Mouse (Mus musculus) gastrocnemius, adult 8-10 months (tissue): ENCODE measurements around the gene Gm13289. TPM values are rescaled to one million over a fixed set of nuclear protein-coding genes. Genes with fewer than 3 reads are reported as not detected.
"Not testable (repeated sequence)": the region's sequence is repeated elsewhere in the genome, so short reads cannot be mapped to it uniquely, and the experiment has no call there.

Experiments used
- DNase-seq, 2 experiments: peaks; one replicate each; pipeline ENCODE4 v3.0.0; 2022; ENCODE audit warnings: low spot score in 2 of 2
- total RNA-seq, 4 experiments: library from RNA; stranded (reverse); gene quantifications; 2 replicates each; pipeline ENCODE4 v1.2.4; 2022

Gene Gm13289
- total RNA-seq, 4 experiments from 2014 or later, result not detected

- not testable (repeated sequence) for DNase-seq
Observed at GRCm38 (mm10) chr4:88782335-88782734, 5.6 kb downstream of the Gm13289 start.

GRCm38 (mm10) chr4:88785409-88785808 lies 8.7 kb downstream of the Gm13289 start, which contains the start of gene Gm13276:
Gm13276 (plus strand) TSS chr4:88785709.
- not testable (repeated sequence) for DNase-seq

GRCm38 (mm10) chr4:88788402-88788801 lies 11.7 kb downstream of the Gm13289 start, which contains the start of gene Gm13277:
Gm13277 (plus strand) TSS chr4:88788632.
- DNase-seq, result peak; percentile 17 to 48

GRCm38 (mm10) chr4:88791250-88791649 lies 14.5 kb downstream of the Gm13289 start, which contains the start of gene Gm13278:
Gm13278 (plus strand) TSS chr4:88791550.
- DNase-seq, result not testable (repeated sequence)

DNA sequence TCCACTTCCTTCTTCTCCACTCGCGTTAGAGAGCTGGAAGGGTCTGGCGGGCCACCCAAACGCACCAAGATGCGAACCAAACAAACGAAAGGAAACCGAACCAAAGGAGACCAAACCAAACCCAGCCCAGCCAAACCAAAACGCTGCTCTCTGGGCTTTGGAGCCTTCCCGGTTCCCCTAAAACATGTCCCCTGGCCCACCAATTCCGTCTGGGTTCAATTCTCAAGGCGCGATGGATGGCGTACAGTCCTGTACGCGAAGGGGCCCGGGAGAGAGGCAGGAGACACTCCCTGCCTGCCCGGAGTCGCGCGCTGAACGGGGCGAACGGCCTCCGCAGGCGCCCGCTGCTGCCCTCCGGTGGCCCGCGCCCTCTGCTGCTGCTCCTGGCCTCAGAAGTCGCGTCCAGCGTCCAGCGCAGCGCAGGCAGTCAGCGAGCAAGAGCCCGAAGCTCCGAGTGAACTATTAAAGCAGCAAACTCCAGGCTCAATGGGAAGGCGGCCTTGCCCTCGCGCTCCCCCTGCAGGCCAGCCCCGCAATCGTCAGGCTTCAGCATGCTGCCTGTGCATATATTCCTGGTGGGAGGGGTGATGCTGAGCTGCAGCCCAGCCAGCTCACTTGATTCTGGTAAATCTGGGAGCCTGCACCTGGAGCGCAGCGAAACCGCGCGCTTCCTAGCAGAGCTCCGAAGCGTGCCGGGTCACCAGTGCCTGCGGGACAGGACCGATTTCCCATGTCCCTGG lies 17.4 kb downstream of the Gm13289 start, which contains the start of gene Gm13275:
Gene Gm13275, plus strand, starts transcription at position 552 of the 740 bp plus-strand sequence.
- peak; percentile 63 for DNase-seq

- not testable (repeated sequence) for DNase-seq
Observed at GRCm38 (mm10) chr4:88797097-88797496, 20.4 kb downstream of the Gm13289 start, which contains the start of gene Gm13279. Gm13279 (plus strand) TSS chr4:88797397.

DNA sequence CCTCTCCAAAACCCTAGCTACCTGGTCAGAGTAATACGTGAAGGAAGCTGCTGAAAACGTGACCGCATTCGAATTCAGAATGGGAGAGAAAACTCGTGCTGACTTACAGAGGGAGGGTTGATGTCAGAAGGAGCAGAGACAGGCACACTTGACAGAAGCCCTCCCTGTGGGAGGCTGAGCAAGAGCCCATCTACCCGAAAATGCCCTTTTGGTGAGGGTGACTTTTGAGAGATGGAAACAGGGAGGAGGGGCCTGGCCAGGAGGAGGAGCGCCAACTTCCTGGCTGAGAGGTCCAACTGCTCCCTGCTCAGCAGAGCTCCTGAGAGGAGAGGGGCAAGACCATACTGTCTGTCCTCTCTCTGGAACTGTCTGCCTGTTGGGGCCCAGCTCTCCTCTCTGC lies 22.6 kb downstream of the Gm13289 start, which contains the start of gene Gm13285:
Gene Gm13285, plus strand, starts transcription at position 301 of the 400 bp plus-strand sequence.
- DNase-seq, result not testable (repeated sequence)

- DNase-seq, result not testable (repeated sequence)
Observed at GRCm38 (mm10) chr4:88802954-88803353, 26.2 kb downstream of the Gm13289 start, which contains the start of gene Gm13287. Gm13287 (plus strand) TSS chr4:88803254.

- not testable (repeated sequence) for DNase-seq
Observed at GRCm38 (mm10) chr4:88805231-88805630, 28.5 kb downstream of the Gm13289 start, which contains the start of gene Gm13288. Gm13288 (plus strand) TSS chr4:88805531.

DNA sequence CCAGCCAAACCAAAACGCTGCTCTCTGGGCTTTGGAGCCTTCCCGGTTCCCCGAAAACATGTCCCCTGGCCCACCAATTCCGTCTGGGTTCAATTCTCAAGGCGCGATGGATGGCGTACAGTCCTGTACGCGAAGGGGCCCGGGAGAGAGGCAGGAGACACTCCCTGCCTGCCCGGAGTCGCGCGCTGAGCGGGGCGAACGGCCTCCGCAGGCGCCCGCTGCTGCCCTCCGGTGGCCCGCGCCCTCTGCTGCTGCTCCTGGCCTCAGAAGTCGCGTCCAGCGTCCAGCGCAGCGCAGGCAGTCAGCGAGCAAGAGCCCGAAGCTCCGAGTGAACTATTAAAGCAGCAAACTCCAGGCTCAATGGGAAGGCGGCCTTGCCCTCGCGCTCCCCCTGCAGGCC lies 29.0 kb downstream of the Gm13289 start:
- DNase-seq, result peak in 1 of 2 experiments; percentile 10

DNA sequence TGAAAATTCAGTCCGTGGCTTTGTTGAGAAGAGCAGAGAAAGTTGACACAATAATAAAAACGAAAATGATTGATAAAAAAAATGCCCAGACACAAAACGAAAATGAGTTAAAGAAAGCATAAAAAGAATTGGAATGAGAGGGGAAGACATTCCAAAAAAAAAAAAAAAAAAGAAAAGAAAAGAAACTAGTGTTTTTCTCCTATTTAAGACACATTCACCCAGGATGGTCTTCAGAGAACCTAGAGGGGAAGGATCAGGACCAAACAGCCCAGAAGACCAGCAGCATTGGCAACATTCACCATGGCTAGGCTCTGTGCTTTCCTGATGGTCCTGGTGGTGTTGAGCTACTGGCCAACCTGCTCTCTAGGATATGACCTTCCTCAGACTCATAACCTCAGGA lies 39.2 kb downstream of the Gm13289 start, which contains the start of gene Ifna7:
Gene Ifna7, plus strand, starts transcription at position 301 of the 400 bp plus-strand sequence.
- DNase-seq, result no peak

- no peak for DNase-seq
Observed at GRCm38 (mm10) chr4:88819659-88820058, 42.9 kb downstream of the Gm13289 start, which contains the start of gene Ifna11. Ifna11 (plus strand) TSS chr4:88819959.

- DNase-seq, result no peak
Observed at GRCm38 (mm10) chr4:88822995-88823394, 46.3 kb downstream of the Gm13289 start.

Other genes starting within 250 kb of the Gm13289 start
- not detected for gene Ifna15, start 218.7 kb upstream of the Gm13289 start, total RNA-seq
- gene Ifna14, start 205.1 kb upstream of the Gm13289 start, total RNA-seq, result not detected
- gene Ifna9, start 184.5 kb upstream of the Gm13289 start, total RNA-seq, result not detected
- not detected for gene Ifna12, start 173.5 kb upstream of the Gm13289 start, total RNA-seq
- not detected for gene C87499, start 142.5 kb upstream of the Gm13289 start, total RNA-seq
- gene Ifna13, start 132.5 kb upstream of the Gm13289 start, total RNA-seq, result not detected
- gene Ifna16, start 100.0 kb upstream of the Gm13289 start, total RNA-seq, result not detected
- gene Ifna2, start 93.0 kb upstream of the Gm13289 start, total RNA-seq, result not detected
- gene Ifnab, start 85.6 kb upstream of the Gm13289 start, total RNA-seq, result not detected
- under 1 TPM in 3 of 4 experiments, not detected in 1; 0.24 to 0.51 (median 0.38) TPM for gene Gm26566, start 55.1 kb upstream of the Gm13289 start, total RNA-seq
- 10 to 100 TPM; 54.5 to 64.5 (median 57.9) TPM for gene Klhl9, start 54.5 kb upstream of the Gm13289 start, total RNA-seq
- not detected for gene Gm13271, start 22.1 kb upstream of the Gm13289 start, total RNA-seq
- not detected for gene Gm13283, start 16.8 kb upstream of the Gm13289 start, total RNA-seq
- gene Gm13290, start 3.1 kb upstream of the Gm13289 start, total RNA-seq, result not detected
- not detected for gene Gm13272, start 2.9 kb downstream of the Gm13289 start, total RNA-seq
- gene Ifnz, start 5.2 kb downstream of the Gm13289 start, total RNA-seq, result not detected
- not detected for gene Gm13276, start 8.8 kb downstream of the Gm13289 start, total RNA-seq
- gene Gm13277, start 11.7 kb downstream of the Gm13289 start, total RNA-seq, result not detected
- gene Gm13278, start 14.6 kb downstream of the Gm13289 start, total RNA-seq, result not detected
- gene Gm13275, start 17.6 kb downstream of the Gm13289 start, total RNA-seq, result not detected
- gene Gm13279, start 20.5 kb downstream of the Gm13289 start, total RNA-seq, result not detected
- not detected for gene Gm13285, start 22.7 kb downstream of the Gm13289 start, total RNA-seq
- gene Gm13287, start 26.3 kb downstream of the Gm13289 start, total RNA-seq, result not detected
- gene Gm13288, start 28.6 kb downstream of the Gm13289 start, total RNA-seq, result not detected
- gene Ifna7, start 39.3 kb downstream of the Gm13289 start, total RNA-seq, result not detected
- not detected for gene Ifna11, start 43.0 kb downstream of the Gm13289 start, total RNA-seq
- not detected for gene Ifna6, start 50.5 kb downstream of the Gm13289 start, total RNA-seq
- not detected for gene Ifna5, start 58.6 kb downstream of the Gm13289 start, total RNA-seq
- gene Ifna4, start 64.9 kb downstream of the Gm13289 start, total RNA-seq, result not detected
- not detected for gene Ifna1, start 73.2 kb downstream of the Gm13289 start, total RNA-seq
- not detected for gene Ifne, start 103.3 kb downstream of the Gm13289 start, total RNA-seq